Mouse (Mus musculus) heart, embryonic 14.5 days (tissue): ENCODE results near the gene Fam117a. TPM values are rescaled to one million over a fixed set of nuclear protein-coding genes. Genes with fewer than 3 reads are reported as not detected.

Experiments used
- ATAC-seq: fragments of 200-750 bp; cut with Nextera tagmentation; 2 replicates; pipeline ENCODE4 v1.8.0; 2017; ENCODE audit warnings: low read depth, moderate TSS enrichment; ENCODE audit not compliant: insufficient number of reproducible peaks, insufficient read depth, low FRiP score
- H3K27ac ChIP-seq, 2 experiments: fragments of 200-500 bp in 1 of 2; fragments of 300-500 bp in 1 of 2; sonication (generic) in 1 of 2; replicated peaks in 1 of 2; 2 replicates each; pipeline ENCODE4 v1.5.1; 2012 to 2014; ENCODE audit warnings: low read depth in 2 of 2, low read length in 2 of 2, control low read depth in 1 of 2, mild to moderate bottlenecking in 1 of 2, mixed read lengths in 1 of 2; ENCODE audit not compliant: control insufficient read depth in 1 of 2, insufficient read depth in 1 of 2
- H3K27me3 ChIP-seq: fragments of 300-500 bp; sonication (generic); 2 replicates; pipeline ENCODE4 v1.6.1; 2014; ENCODE audit warnings: mild to moderate bottlenecking, low read length, control low read depth; ENCODE audit not compliant: control insufficient read depth, insufficient read depth
- H3K36me3 ChIP-seq: fragments of 300-500 bp; sonication (generic); 2 replicates; pipeline ENCODE4 v1.6.1; 2014; ENCODE audit warnings: mild to moderate bottlenecking, control low read depth, low read length, mixed read lengths; ENCODE audit not compliant: control insufficient read depth, insufficient read depth
- H3K4me1 ChIP-seq, 2 experiments: fragments of 200-500 bp in 1 of 2; fragments of 300-500 bp in 1 of 2; sonication (generic) in 1 of 2; 2 replicates each; pipeline ENCODE4 v1.6.1; 2012 to 2014; ENCODE audit warnings: low read length in 2 of 2, control low read depth in 1 of 2, mixed read lengths in 1 of 2; ENCODE audit not compliant: control insufficient read depth in 2 of 2, insufficient read depth in 2 of 2
- H3K4me2 ChIP-seq: fragments of 300-500 bp; sonication (generic); 2 replicates; pipeline ENCODE4 v1.6.1; 2014; ENCODE audit warnings: mild to moderate bottlenecking, low read length
- H3K4me3 ChIP-seq, 2 experiments: fragments of 200-500 bp in 1 of 2; fragments of 300-500 bp in 1 of 2; sonication (generic) in 1 of 2; 2 replicates each; pipeline ENCODE4 v1.5.1; 2012 to 2014; ENCODE audit warnings: low read length in 2 of 2, mild to moderate bottlenecking in 2 of 2, control low read depth in 1 of 2, low read depth in 1 of 2, moderate library complexity in 1 of 2; ENCODE audit not compliant: control insufficient read depth in 1 of 2, insufficient read depth in 1 of 2
- H3K9ac ChIP-seq: fragments of 300-500 bp; sonication (generic); 2 replicates; pipeline ENCODE4 v1.6.1; 2014; ENCODE audit warnings: mild to moderate bottlenecking, low read length
- H3K9me3 ChIP-seq: fragments of 300-500 bp; sonication (generic); 2 replicates; pipeline ENCODE4 v1.6.1; 2016; ENCODE audit warnings: low read length, control low read depth; ENCODE audit not compliant: control insufficient read depth
- WGBS: fragments of 180-500 bp; shearing (Covaris S2); extraction: QIAGEN DNeasy Blood & Tissue Kit; methylation state at CpG from one replicate; pipeline ENCODE4 v1.1.7; 2014; 5-methylcytosine and 5-hydroxymethylcytosine counted together
- polyA plus RNA-seq: library from polyadenylated mRNA; unstranded; fragments of >200 nt; fragmentation: Nextera tagmentation; extraction: Ambion mirVana; gene quantifications from 2 replicates; pipeline ENCODE4 v1.2.1, GENCODE M21; 2014

Gene Fam117a
- polyA plus RNA-seq, 1 experiment from 2014 or later = 6.3 TPM

DNA sequence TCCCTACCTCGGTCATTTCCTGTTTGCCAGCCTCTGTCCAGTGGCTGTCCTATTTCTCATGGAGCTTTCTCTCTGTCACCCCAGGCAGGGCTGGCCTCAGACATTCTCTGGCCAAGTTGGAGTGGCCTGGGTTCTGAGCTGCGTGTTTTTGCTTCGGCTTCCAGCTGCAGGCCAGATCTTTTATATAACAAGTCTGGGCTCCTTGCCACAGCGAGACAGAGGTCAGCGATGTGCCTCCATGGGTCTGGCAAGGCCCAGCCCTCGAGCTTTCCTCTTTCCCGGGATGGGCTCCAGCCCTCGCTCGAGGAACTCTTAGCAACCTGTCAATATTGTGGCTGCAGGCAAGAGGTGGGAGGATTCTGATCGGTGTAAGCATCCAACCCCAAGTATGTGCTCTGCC is 28.8 kb downstream of the Fam117a start:
- Histone ChIP-seq H3K4me2 (no peak overlapping the region), H3K4me1 (peaks cover 7 to 20% of the 10 kb centered on the region in 2 experiments; a peak in 3 of 4 replicates), H3K9me3 (no peaks in the 10 kb centered on the region), H3K9ac (no peak overlapping the region), H3K27ac (peak overlapping the region; percentile 47 to 64), H3K4me3 (no peak overlapping the region), H3K36me3 (no peaks in the 10 kb centered on the region), H3K27me3 (no peaks in the 10 kb centered on the region)
- ATAC-seq = 0 out of 2 replicates have a peak, but pooled peaks have one; percentile 23
- 42% methylated on average over 10 of the region's 10 CpGs for WGBS

DNA sequence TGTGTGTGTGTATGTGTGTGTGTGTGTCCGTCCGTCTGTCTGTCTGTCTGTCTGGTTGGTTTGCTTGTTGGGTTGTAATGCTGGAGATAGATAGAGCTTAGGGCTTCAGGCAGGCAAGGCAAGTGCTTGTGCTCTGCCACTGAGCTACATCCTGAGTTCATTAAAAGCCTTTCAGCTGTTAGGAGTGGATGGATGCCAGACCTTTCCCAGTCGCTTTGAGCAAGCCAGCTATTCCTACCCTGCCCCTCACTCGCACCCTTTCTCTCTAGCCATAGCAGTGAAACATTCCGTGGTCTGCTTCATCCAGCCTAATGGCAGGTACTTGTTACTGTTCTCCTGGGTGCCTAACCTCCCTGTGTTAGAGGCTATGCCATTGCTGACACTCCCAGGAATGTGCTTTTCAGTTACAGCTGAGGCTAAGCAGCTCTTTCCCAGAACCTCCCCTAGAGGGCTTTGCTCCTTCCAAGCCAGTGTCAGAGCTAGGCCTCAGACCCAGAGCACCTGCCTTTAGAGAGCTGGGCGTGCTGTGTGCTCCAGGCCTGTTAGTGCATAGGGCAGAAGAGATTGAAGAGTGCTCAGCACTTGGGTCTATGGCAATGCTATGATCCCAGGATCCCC is 29.6 kb downstream of the Fam117a start:
- 54% methylated on average over 6 of the region's 6 CpGs for WGBS
- no peak overlapping the region for H3K4me2 ChIP-seq
- no peaks in the 10 kb centered on the region for H3K36me3 ChIP-seq
- no peak for ATAC-seq
- H3K27ac ChIP-seq = peak overlapping the region; percentile 13 to 64; a peak in 3 of 4 replicates
- H3K4me1 ChIP-seq = peaks cover 7 to 20% of the 10 kb centered on the region in 2 experiments; a peak in 3 of 4 replicates
- H3K9ac ChIP-seq = no peak overlapping the region
- no peak overlapping the region for H3K4me3 ChIP-seq
- no peaks in the 10 kb centered on the region for H3K9me3 ChIP-seq
- H3K27me3 ChIP-seq = no peaks in the 10 kb centered on the region

DNA sequence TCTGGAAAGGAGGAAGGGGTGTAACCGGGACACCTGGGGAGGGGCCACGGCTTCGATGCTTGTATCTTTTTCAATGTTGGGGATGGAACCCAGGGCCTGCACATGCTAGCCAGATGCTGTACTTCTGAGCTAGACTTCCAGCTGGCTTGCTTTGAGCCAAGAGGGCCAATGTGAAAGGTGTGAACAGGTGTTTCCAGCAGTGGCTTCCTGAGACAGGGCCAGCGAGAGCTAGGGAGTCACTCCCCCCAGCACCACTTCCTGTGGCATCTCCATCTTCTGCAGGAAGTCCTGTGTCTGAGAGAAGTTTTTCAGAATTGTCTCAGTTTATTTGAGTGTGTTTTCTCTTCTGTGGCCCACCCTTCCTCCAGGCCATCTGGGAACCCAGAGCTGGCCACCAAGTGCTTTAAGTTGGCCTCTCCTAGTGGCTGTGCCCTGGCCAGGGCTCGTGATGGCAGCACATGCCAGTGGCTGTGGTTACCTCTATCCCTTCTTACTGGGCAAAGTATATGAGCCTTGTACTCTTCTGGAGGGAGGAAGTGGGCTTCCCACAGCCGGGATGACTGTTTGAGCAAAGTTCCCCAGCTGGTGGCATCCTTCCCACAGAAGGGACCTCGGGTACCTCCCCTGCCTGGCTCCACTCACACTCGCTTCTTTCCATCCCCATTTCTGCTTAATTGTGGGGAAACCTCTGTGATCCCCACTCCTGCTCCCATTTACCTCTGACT is 30.4 kb downstream of the Fam117a start:
- no peaks in the 10 kb centered on the region for H3K9me3 ChIP-seq
- no peak for ATAC-seq

DNA sequence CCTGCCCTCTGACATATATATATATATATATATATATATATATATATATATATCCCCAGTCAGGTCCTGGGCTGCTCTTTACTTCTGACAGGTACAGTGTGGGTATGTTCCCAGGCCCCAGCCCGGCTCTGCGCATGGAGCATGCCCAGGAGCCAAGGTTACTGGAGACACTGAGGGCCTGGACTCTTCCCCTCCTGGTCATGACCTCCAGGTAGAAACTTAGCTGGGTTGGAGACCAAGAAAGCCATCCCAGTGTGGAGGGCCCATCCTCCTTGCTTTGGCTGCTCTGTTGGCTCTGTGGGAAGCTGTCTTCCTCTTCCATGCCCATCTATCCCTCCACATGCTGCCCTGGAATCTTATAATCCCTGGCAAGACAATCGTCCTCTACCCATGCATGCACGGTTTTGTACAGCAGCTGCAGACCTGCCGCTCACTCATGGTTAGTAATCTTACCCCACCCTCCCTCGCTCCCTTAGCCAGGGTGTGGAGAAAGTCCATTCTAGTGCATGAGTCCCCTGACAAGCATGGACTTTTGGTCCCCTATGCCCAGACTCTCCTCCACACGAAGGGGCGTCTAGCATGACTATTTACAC is 31.5 kb downstream of the Fam117a start:
- no peaks in the 10 kb centered on the region for H3K27me3 ChIP-seq
- WGBS = 93% methylated on average over 8 of the region's 8 CpGs
- H3K9ac ChIP-seq = no peak overlapping the region
- H3K9me3 ChIP-seq = no peaks in the 10 kb centered on the region
- no peak overlapping the region for H3K4me2 ChIP-seq
- H3K27ac ChIP-seq = no peak overlapping the region
- peaks cover 13% of the 10 kb centered on the region for H3K36me3 ChIP-seq
- no peak overlapping the region for H3K4me3 ChIP-seq
- peaks cover 7 to 20% of the 10 kb centered on the region in 2 experiments; a peak in 3 of 4 replicates for H3K4me1 ChIP-seq
- ATAC-seq = no peak

More for the DNA sequence above, 30.4 kb downstream of the Fam117a start:
- peaks cover 4% of the 10 kb centered on the region; the same call in 1 of the 2 replicates for H3K36me3 ChIP-seq
- no peak overlapping the region for H3K4me2 ChIP-seq
- H3K4me1 ChIP-seq = peaks cover 7 to 20% of the 10 kb centered on the region in 2 experiments; a peak in 3 of 4 replicates
- H3K9ac ChIP-seq = no peak overlapping the region
- H3K27me3 ChIP-seq = no peaks in the 10 kb centered on the region
- H3K27ac ChIP-seq = no peak overlapping the region
- 79% methylated on average over 8 of the region's 8 CpGs for WGBS
- no peak overlapping the region for H3K4me3 ChIP-seq

DNA sequence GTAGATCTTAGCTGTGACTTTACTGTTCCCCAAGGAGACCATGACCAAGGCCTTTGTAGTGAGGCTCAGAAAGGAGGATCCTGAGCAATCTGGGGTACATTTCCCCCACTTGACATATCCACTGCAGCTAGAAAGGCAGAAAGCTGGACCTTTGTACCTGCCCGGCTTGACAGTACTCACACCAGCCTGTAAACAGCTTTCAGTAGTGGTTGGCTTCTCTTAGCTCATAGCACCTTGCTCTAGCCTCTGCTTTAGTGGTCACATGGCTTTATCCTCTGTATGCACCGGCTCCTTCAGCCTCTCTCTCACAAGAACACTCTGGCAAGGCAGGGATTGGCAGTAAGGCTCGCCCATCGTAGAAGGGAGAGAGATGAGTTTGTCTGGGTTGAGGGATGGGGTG is 32.1 kb downstream of the Fam117a start:
- no peak for ATAC-seq
- H3K9me3 ChIP-seq = no peaks in the 10 kb centered on the region
- WGBS = 88% methylated on average over 4 of the region's 4 CpGs
- no peaks in the 10 kb centered on the region for H3K27me3 ChIP-seq
- H3K4me3 ChIP-seq = no peak overlapping the region
- H3K4me1 ChIP-seq = peaks cover 7 to 20% of the 10 kb centered on the region in 2 experiments; a peak in 3 of 4 replicates
- H3K36me3 ChIP-seq = peaks cover 15% of the 10 kb centered on the region
- H3K9ac ChIP-seq = no peak overlapping the region
- H3K27ac ChIP-seq = no peak overlapping the region
- H3K4me2 ChIP-seq = no peak overlapping the region

DNA sequence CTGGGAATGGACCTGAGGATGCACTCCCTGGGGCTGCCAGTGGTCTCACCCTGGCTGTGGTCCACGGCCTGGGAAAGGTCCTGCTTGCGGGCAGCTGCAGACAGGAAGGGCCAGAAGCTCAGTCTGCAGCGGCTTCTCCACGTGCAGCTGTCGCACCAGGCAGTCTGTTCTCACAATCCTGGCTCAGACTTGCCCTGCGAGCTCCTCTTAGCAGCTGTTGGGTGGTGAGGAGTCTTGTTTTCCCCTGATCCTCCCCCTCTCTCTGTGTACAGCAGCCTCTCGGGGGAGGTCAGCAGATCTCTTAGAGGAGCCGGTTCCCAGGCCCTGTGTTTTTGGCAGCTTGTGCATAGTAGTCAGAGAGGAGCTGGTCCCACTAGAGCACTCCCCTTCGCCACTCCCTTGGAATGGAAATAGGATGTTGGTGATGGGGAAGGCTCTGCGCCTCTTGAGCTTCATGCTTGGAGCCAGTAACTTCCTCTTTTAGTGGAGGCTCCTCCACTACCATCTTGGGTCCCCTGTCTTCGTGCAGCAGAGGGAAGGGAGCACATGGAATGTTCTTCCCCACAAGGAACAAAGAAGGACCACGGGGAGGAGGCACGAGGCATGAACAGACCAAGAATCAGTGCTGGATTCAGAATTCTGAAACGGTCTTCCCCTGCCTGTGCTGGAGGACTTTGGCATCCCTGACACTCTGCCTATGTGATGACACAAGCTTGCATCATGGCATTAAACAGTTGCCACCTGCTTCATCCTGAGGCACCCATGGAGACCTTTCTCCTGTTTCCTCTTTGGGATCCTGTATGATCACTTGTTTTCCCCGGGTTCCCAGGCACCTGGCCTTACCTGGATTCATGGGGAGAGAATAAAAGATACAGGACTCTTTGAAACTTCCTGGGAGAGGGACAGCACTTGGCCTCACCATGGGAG is 33.4 kb downstream of the Fam117a start:
- Histone ChIP-seq H3K4me1 (peaks cover 6 to 16% of the 10 kb centered on the region in 2 experiments; a peak in 3 of 4 replicates), H3K27me3 (no peaks in the 10 kb centered on the region), H3K9ac (no peak overlapping the region), H3K36me3 (peaks cover 20% of the 10 kb centered on the region), H3K4me3 (no peak overlapping the region), H3K9me3 (no peaks in the 10 kb centered on the region), H3K4me2 (no peak overlapping the region), H3K27ac (peak overlapping the region in 1 of 2 experiments; percentile 23; a peak in 1 of 4 replicates)
- no peak; the same call in 1 of the 2 replicates for ATAC-seq
- 59% methylated on average over 15 of the region's 15 CpGs for WGBS

DNA sequence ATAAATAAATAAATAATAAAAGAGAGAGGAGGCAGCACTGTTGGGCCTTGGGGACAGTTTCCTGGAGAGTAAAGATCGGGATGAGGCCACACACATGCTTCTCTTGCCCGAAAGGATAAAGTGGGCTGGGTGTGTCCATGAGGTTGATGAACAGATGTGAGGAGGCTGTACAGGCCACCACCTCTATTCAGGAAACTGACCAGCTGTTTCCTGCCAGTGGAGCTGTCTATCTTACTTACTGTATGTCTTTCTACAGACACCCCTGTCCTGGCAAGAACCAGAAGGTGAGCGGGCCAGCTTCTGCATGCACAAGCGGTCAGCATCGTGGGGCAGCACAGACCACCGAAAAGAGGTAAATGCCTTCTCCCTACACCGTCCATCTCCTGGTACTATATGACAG is 34.4 kb downstream of the Fam117a start:
- H3K27me3 ChIP-seq = no peaks in the 10 kb centered on the region
- H3K4me2 ChIP-seq = no peak overlapping the region
- no peak overlapping the region for H3K9ac ChIP-seq
- WGBS = 88% methylated on average over 7 of the region's 7 CpGs
- no peak overlapping the region for H3K27ac ChIP-seq
- peaks cover 29% of the 10 kb centered on the region for H3K36me3 ChIP-seq
- H3K9me3 ChIP-seq = no peaks in the 10 kb centered on the region
- no peak for ATAC-seq
- H3K4me1 ChIP-seq = peaks cover 2 to 6% of the 10 kb centered on the region in 2 experiments; a peak in 2 of 4 replicates
- H3K4me3 ChIP-seq = no peak overlapping the region
